Mouse (Mus musculus) gastrocnemius, adult 2 months (tissue): ENCODE results near the gene Foxe1. TPM values are rescaled to one million over a fixed set of nuclear protein-coding genes. Genes with fewer than 3 reads are reported as not detected.

Experiments
- DNase-seq: peaks from one replicate; pipeline ENCODE4 v3.0.0; 2022
- H3K27ac ChIP-seq: fragments of 200-600 bp; 2 replicates; pipeline ENCODE4 v1.8.1; 2022; ENCODE audit warnings: mild to moderate bottlenecking
- H3K4me3 ChIP-seq: fragments of 200-600 bp; 2 replicates; pipeline ENCODE4 v1.8.1; 2022; ENCODE audit warnings: mild to moderate bottlenecking, moderate library complexity
- CTCF ChIP-seq: fragments of 200-600 bp; IDR thresholded peaks from 2 replicates; pipeline ENCODE4 v1.8.1; 2022; ENCODE audit warnings: antibody characterized with exemption, mild to moderate bottlenecking, moderate library complexity
- intact Hi-C: fragments of 180-260 bp; cut with DNase I; formaldehyde crosslinking; loops from one replicate; pipeline ENCODE4 v1.15.1; 2025
- long read RNA-seq, 2 experiments: library from polyadenylated mRNA; stranded (forward); transcript quantifications; one replicate each; pipeline ENCODE4 v2.0.0; 2021
- total RNA-seq, 2 experiments: library from RNA; stranded (reverse); gene quantifications; 2 replicates each; pipeline ENCODE4 v1.2.3; 2021

Foxe1 gene
- total RNA-seq = not detected
- long read RNA-seq, experiment 1 = 0 reads
- long read RNA-seq, experiment 2 = 0 reads

GRCm38 (mm10) chr4:46343596-46344260 is at the start of gene Foxe1:
TSS of gene Foxe1 (plus strand) at chr4:46343609.
- Histone ChIP-seq H3K4me3 (peak within 1 kb of the TSS; percentile 66), H3K27ac (no peak within 1 kb of the TSS)
- peak; percentile 24 for DNase-seq
- no peak for TF ChIP-seq CTCF
- intact Hi-C loops = no loop called here

DNA sequence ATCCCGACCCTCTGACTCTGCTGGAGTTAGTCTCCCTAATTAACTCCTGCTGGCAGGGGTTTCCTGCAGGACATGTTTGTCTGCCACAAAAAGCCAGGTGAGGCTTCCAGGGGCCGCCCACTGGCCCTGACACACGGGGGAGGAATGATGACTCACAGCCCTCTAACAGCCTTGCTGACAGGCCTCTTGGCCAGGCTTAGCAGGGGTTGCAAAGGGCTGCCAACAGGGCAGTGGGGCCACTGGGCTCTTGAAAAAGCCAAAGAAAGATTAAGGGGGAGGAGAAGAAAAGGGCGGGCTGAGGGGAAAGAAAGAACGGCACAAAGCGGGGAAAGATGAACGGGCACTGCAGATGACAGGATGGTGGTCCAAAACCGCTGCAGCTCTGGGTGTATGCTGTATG is 39.3 kb upstream of the Foxe1 start:
- TF ChIP-seq CTCF = no peak
- intact Hi-C loops = loop anchor here (2.0 kb wide), 1 partner anchor 99 kb away; no protein-coding TSS in a partner anchor
- peak; percentile 77 for DNase-seq
- H3K27ac ChIP-seq = peak overlapping the region; percentile 93
- H3K4me3 ChIP-seq = peak overlapping the region; percentile 75

DNA sequence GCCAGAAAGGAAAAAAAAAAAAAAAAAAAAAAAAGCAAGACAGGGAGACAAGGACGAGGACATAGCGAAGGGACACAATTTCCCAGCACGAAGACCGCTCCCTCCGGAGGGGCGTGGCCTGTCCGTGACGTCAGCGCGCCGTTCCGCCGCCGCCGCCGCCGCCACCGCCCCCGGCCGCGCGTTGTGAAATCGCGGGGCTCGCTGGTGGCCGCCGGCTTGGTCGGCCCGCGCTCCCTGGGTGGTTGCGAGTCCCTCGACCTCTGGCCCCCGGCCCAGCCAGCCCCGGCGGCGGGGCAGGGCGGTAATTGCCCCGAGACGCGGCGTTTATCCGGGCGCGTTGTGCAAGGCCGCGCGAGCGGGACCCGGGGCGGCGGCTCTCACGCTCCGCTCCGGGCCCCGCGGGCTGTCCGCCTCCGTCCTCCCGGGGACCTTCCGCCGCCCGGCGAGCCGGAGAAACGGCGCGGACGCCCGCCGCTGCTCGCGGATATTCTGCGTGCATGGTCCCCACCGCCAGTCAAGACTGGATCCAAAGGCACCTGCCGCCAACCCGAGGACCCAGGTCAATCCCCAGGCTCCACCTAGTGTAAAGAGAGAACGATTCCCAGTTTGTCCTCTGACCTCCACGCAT is 38.5 kb upstream of the Foxe1 start:
- intact Hi-C loops = loop anchor here (2.0 to 5.0 kb wide), 2 partner anchors 42 to 100 kb away; no protein-coding TSS in a partner anchor
- peak; percentile 95 for DNase-seq
- H3K27ac ChIP-seq = peak overlapping the region; percentile 93
- H3K4me3 ChIP-seq = peak overlapping the region; percentile 75
- TF ChIP-seq CTCF = peak; percentile 26; the same call in 1 of the 2 replicates

DNA sequence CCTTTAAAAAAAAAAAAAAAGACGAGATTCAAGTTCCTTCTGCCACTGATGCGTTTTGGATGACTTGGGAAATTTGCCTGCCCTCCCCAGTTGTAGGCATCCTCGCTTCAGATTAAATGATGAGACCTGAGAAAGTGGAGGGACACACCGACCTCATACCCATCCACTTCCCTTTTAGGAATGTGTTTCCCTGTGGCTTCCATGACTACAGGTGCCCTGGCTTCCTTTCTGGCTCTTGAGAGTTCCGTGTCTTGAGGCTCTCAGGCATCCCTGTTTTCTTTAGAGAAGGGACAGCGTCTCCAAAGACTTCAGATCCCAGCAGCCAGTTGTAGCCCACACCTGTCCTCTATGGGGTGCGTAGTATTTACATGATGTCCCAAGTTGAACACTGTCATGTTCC is 38.0 kb upstream of the Foxe1 start:
- intact Hi-C loops = loop anchor here (2.0 to 5.0 kb wide), 2 partner anchors 42 to 101 kb away; no protein-coding TSS in a partner anchor
- no peak for DNase-seq
- TF ChIP-seq CTCF = no peak
- Histone ChIP-seq H3K4me3 (peak overlapping the region; percentile 75), H3K27ac (peak overlapping the region; percentile 93)

- intact Hi-C loops = loop anchor here (5.0 kb wide), 1 partner anchor 40 kb away; no protein-coding TSS in a partner anchor
- Histone ChIP-seq H3K27ac (no peak overlapping the region), H3K4me3 (no peak overlapping the region)
- peak; percentile 45 for DNase-seq
- no peak for TF ChIP-seq CTCF
These were observed 36.1 kb upstream of the Foxe1 start for GRCm38 (mm10) chr4:46307341-46307740.

DNA sequence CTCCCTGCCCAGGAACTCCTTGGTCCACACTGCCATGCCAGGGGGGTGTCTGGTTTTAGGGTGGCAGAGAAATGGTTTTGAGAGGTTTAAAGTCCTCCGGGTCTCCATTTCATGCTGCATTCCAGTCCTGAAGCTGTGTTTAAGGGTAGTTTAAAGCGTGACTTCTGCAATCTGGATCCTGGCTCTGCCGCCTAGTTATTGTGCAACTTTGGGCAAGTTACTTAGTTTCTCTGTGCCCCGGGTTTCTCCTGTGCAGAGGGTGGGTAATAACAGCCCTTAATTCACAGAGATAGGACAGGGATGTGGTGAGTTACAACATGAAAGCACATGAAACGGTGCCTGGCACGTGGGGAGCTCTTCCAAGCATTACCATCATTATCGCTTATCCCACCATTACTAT is 35.5 kb upstream of the Foxe1 start:
- intact Hi-C loops = loop anchor here (5.0 kb wide), 1 partner anchor 39 kb away; no protein-coding TSS in a partner anchor
- Histone ChIP-seq H3K4me3 (no peak overlapping the region), H3K27ac (no peak overlapping the region)
- no peak for DNase-seq
- TF ChIP-seq CTCF = no peak

GRCm38 (mm10) chr4:46311631-46312030 is 31.8 kb upstream of the Foxe1 start:
- no peak overlapping the region for H3K27ac ChIP-seq
- H3K4me3 ChIP-seq = no peak overlapping the region
- intact Hi-C loops = no loop called here
- no peak for DNase-seq
- TF ChIP-seq CTCF = no peak

DNA sequence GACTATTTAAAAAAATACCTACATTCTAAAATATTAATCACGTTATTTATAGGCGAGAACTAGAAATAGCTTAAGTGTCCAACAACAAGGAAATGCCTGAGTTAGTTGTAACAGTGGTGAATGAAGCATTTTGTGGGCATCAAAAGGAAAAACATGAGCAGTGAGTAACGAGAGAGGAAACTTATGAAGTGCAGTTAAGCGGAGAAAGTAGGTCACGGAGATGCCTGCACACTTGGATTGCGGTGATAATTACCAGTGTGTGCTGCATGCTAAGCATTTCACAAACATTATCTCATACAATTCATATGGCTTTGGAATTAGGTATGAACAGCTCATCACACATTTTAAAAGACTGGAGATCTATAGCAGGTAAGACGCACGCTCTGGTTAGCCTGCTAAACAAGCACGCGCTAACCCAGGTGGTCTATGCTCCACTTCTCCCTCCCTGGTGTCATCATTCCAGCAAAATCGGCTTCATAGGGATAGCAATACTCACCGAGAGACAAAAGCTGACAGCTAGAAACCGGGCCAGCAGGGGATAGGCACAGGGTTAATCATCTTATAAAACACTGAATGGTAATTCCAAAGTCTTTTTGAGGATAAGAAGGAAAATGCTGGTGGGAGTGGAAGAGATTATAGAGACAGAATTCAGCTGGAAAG is 21.5 kb upstream of the Foxe1 start:
- intact Hi-C loops = no loop called here
- no peak for TF ChIP-seq CTCF
- DNase-seq = no peak
- Histone ChIP-seq H3K4me3 (no peak overlapping the region), H3K27ac (no peak overlapping the region)

DNA sequence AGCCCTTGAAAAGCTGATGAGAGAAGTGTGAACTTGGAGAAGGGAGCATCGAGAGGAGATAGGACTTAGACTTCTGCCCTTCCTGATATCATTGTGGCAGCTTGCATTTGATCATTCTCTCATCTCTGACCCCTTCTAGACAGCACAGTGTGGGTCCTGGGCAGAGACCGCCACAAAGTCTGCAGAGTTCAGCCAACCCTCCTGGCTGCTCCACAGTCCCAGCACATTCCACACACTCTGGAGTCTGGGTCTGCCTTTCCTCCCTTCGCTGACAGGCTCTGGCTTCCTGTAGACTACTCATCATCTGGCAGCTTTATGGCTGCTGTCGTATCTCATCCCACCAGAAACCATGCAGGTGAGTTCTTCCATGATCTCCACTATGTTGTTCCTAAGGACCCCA is 20.7 kb upstream of the Foxe1 start:
- intact Hi-C loops = no loop called here
- DNase-seq = no peak
- H3K27ac ChIP-seq = no peak overlapping the region
- TF ChIP-seq CTCF = no peak
- H3K4me3 ChIP-seq = no peak overlapping the region

- TF ChIP-seq CTCF = no peak
- intact Hi-C loops = no loop called here
- Histone ChIP-seq H3K27ac (no peak overlapping the region), H3K4me3 (no peak overlapping the region)
- DNase-seq = no peak
These were observed 14.5 kb upstream of the Foxe1 start for GRCm38 (mm10) chr4:46328906-46329305.

- intact Hi-C loops = no loop called here
- no peak overlapping the region for H3K4me3 ChIP-seq
- DNase-seq = no peak
- no peak overlapping the region for H3K27ac ChIP-seq
- TF ChIP-seq CTCF = no peak
These were observed 7.6 kb upstream of the Foxe1 start for GRCm38 (mm10) chr4:46335846-46336245.

DNA sequence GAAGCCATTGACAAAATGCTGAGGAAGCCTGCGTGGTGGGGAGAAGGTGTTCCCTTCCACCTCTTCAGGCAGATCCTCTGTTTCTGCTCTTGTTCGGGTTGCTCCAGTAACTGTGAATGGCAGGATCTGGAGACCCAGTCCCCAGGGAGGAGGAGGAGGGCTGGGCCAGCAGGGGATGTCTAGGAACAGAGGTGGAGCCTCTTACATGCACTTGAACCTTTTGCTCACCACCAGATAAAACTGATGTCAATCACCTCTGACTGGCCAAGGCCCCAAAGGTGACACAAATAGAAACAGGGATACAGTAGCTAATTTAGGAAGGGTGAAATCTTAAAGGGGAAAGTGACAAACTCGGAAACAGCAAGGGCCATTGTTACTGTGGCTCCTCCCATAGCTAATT is 5.4 kb upstream of the Foxe1 start:
- Histone ChIP-seq H3K27ac (no peak overlapping the region), H3K4me3 (no peak overlapping the region)
- DNase-seq = no peak
- TF ChIP-seq CTCF = no peak
- intact Hi-C loops = no loop called here

GRCm38 (mm10) chr4:46339026-46339425 is 4.4 kb upstream of the Foxe1 start:
- intact Hi-C loops = no loop called here
- Histone ChIP-seq H3K27ac (no peak overlapping the region), H3K4me3 (no peak overlapping the region)
- TF ChIP-seq CTCF = no peak
- no peak for DNase-seq
